Mouse (Mus musculus): Measurements from ENCODE around the gene Grm4. TPM values are rescaled to one million over a fixed set of nuclear protein-coding genes. Genes with fewer than 3 reads are reported as not detected.
A peak's percentile ranks its signal among the peaks of the same experiment; 100 is the strongest.

The Grm4 gene
- total RNA-seq, 2 experiments from 2014 or later = 0.29 to 0.39 TPM

GRCm38 (mm10) chr17:27497798-27498197 lies 23.4 kb downstream of the Grm4 start:
- no peak for DNase-seq (ENCODE audit: low spot score in 2 of 2)

- no peak for DNase-seq (ENCODE audit: low spot score in 2 of 2)
Observed at GRCm38 (mm10) chr17:27495008-27495540, 26.1 kb downstream of the Grm4 start.

DNA sequence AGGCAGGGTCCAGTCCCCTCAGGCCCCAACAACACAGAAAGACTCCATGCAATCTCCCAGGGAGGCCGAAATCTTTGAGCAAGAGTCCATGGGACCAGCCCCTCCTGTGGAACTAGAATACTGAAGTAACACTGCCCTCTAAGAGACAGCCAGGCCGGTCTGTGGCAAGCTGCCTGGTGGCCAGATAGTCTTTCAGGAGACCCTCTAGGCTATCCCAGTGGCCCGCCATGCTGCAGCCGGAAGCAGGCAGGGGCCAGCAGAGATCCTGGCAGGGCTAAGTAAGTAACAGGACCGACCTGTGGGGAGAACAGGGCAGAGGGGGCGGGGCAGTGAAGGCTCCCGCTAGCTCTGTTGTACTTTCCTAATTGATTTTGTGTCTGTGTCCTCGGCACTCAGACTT lies 27.2 kb downstream of the Grm4 start:
- DNase-seq (ENCODE audit: low spot score in 2 of 2) = no peak

DNA sequence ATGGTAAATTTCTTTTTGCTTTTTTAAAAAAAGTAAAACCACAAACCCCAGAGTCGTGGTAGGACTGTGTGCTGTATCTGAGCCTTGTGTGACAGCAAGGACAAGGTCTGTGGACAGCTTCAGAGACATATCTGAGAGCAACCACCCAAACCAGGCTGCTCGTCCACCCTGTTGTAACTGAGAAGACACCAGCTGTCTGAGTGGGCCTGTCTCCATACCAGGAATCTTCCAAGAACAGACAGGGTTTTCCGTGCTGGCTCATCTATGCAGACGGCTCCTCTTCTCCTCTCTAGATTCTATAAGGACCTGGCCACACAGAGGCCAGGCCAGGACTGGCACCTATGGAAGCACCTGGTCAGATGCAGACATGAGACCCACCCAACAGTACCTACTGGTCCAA lies 27.8 kb downstream of the Grm4 start:
- DNase-seq (ENCODE audit: low spot score in 2 of 2) = no peak

GRCm38 (mm10) chr17:27488173-27488823 lies 32.9 kb downstream of the Grm4 start:
- DNase-seq (ENCODE audit: low spot score in 2 of 2) = no peak

GRCm38 (mm10) chr17:27485940-27486339 lies 35.3 kb downstream of the Grm4 start:
- no peak for DNase-seq (ENCODE audit: low spot score in 2 of 2)

DNA sequence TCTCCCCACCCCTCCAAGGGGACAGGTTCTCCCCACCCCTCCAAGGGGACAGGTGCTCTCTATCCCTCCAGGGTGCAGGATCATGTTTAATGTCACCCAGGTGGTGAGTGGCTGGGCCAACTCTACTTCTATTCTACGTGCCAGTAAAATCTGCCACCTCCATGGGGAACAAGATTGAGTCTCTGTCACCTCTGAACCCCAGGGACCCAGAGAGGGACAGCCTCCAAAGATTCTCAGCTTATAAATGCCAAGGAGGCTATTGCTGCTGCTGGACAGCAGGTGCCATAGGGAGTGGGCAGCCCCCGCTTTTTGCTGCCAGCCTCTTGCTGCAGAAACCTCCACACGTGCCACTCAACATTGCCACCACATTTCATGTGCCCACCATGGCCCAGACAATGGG lies 37.6 kb downstream of the Grm4 start:
- DNase-seq (ENCODE audit: low spot score in 2 of 2) = no peak

DNA sequence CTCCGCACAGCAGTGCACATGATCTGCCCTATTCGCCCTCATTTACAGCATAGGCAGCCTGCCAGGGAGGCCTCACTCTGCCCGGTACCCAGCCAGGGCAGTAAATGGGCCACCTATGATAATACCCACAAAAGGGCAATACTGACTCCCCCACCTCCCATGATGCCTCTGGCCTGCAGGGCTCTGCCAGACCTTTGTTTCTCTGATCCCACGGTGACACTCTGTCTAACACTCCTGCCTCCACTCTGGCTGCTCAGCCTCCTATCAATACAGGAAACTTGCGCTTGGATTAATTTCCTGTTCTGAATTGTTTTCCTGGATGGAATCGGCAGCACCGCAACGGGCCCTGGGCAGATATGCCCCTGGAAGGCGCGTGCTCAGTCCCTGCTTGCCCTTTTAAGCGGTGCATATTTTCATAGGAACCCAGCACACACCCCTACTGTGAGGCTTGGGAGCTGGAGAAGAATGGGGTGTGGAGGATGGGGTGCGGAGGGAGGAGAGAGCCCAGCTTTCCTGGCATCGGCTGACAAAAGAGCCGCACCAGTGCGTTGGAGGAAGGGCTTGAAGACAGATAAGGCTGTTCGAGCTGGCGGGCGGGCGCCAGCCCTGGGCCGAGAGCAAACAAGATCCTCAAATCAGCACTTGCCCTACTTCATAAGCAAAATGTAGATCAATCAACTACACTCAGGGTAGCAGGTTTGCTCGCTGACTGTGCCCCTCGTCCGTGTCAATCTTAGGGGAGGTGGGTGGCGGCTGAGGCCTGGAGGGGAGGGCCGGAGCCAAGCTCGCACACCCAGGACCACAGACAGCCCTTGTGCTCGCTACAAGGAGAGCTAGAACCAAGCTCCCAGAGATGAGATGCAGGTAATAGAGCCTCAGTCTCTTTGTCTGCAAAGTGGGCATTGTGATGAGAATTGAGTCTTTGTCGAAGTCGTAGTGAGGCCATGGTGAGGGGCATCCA lies 40.8 kb downstream of the Grm4 start:
- no peak for DNase-seq (ENCODE audit: low spot score in 2 of 2)

DNA sequence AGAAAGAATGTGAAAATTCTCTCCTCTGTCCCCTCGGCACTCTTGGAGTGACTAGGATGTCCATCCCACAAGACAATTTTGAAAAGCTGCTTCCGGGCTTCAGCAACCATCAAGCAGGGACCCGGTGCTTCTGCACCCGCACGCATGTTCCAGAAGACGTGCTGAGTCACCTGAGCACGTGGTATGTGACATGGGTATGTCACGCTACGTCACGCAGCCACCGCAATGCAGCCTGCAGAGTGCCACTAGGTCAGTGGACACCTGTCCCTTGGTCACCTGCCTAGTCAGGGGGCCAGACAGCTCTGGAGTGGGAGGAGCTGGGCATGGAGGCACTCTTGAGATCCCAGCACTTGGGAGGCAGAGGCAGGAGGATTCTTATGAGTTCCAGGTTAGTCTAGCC lies 45.6 kb downstream of the Grm4 start:
- DNase-seq (ENCODE audit: low spot score in 2 of 2) = no peak

DNA sequence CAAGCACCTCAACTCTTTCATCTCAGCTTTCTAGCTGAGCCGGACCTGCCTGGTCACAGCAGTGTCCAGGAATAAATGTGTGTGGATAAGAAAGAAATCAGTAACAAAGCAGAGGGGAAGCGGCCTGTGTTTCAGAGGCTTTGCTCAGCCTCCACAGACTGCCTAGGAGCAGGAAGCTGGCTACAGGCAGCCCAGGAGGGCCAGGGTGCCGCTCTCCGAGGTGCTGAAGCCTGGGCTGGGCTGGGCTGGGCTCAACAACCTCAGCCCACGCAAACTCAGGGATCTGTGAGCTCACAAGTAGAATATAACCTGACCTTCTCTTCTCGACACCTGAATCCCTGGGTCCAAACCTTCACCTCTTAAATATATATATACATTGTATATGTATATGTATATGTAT lies 54.6 kb downstream of the Grm4 start:
- peak; percentile 38 to 67 for DNase-seq (ENCODE audit: low spot score in 2 of 2)

DNA sequence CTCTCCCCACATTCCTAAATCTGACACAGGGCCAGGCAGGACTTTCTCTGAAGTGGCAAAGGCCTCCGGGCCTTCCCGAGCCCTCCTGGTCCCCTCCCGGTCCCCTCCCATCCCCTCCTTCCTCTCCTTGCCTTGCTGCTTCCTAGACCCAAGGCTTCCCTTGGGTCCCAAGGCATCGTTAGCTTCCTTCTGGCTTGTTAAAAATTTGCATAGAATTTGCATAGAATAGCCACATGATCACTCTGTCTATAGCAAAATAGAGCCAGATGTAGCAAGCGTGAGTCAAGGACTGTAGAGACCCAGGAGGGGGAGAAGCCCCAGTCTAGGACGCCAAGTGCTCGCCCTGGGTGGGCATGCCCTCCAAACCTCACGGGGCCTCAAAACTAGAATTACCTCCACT lies 55.3 kb downstream of the Grm4 start:
- no peak for DNase-seq (ENCODE audit: low spot score in 2 of 2)

DNA sequence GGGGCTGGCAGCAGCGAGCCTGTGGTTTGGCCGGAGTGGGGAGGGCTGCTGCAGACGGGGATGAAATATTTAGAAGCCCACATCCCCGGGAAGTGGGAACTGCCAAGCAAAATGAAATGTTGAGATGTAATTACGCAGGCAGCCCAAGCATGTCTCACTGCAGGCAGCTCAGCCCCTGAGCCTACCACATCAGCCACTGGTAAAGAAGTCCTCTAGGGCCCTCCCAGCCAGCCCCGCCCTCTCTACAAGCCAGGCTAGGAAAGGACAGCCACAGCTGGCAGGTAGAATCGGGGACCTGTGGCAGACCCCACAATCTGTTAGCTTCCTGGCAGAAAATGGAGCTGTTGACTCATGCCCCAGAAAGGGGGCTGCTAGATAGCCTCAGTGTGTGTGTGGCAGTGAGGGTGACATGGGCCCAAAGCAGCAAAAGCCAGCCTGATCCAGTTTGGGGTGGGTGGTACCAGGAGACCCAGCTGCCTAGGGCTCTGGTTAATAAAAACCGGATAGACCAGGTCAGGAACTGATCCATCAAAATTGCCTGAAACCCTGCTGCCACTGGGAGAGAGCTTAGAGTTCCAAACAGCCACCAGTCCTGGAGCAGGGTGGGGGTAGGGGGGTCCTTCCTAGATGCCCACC lies 56.8 kb downstream of the Grm4 start:
- no peak for DNase-seq (ENCODE audit: low spot score in 2 of 2)

- no peak for DNase-seq (ENCODE audit: low spot score in 2 of 2)
Observed at GRCm38 (mm10) chr17:27459979-27460378, 61.2 kb downstream of the Grm4 start.

- DNase-seq (ENCODE audit: low spot score in 2 of 2) = no peak
Observed at GRCm38 (mm10) chr17:27459241-27459640, 62.0 kb downstream of the Grm4 start.

GRCm38 (mm10) chr17:27457863-27458494 lies 63.2 kb downstream of the Grm4 start:
- DNase-seq (ENCODE audit: low spot score in 2 of 2) = no peak

GRCm38 (mm10) chr17:27457038-27457577 lies 64.1 kb downstream of the Grm4 start:
- DNase-seq (ENCODE audit: low spot score in 2 of 2) = no peak

GRCm38 (mm10) chr17:27456364-27456763 lies 64.8 kb downstream of the Grm4 start:
- DNase-seq (ENCODE audit: low spot score in 2 of 2) = no peak

GRCm38 (mm10) chr17:27455012-27455784 lies 66.0 kb downstream of the Grm4 start:
- DNase-seq (ENCODE audit: low spot score in 2 of 2) = no peak

- no peak for DNase-seq (ENCODE audit: low spot score in 2 of 2)
Observed at GRCm38 (mm10) chr17:27454396-27454795, 66.8 kb downstream of the Grm4 start.

- no peak for DNase-seq (ENCODE audit: low spot score in 2 of 2)
Observed at GRCm38 (mm10) chr17:27453045-27453444, 68.2 kb downstream of the Grm4 start.

All from gastrocnemius, postnatal 4 days (tissue).